Mouse (Mus musculus): ENCODE results near the gene Them7.

Them7 gene

GRCm38 (mm10) chr2:105235380-105236115, 11.4 kb downstream of the Them7 start:
- no peak for DNase-seq

- DNase-seq: no peak
Measured at GRCm38 (mm10) chr2:105237424-105237823, 13.3 kb downstream of the Them7 start.

- no peak for DNase-seq
Measured at GRCm38 (mm10) chr2:105237841-105238240, 13.7 kb downstream of the Them7 start.

GRCm38 (mm10) chr2:105238775-105239174, 14.7 kb downstream of the Them7 start:
- no peak for DNase-seq

GRCm38 (mm10) chr2:105240631-105241030, 16.5 kb downstream of the Them7 start:
- DNase-seq: no peak

GRCm38 (mm10) chr2:105242940-105243339, 18.8 kb downstream of the Them7 start:
- DNase-seq: no peak

- DNase-seq: no peak
Measured at GRCm38 (mm10) chr2:105244733-105245132, 20.6 kb downstream of the Them7 start.

GRCm38 (mm10) chr2:105251978-105252377, 27.9 kb downstream of the Them7 start:
- no peak for DNase-seq

- no peak for DNase-seq
Measured at GRCm38 (mm10) chr2:105252824-105253223, 28.7 kb downstream of the Them7 start.

GRCm38 (mm10) chr2:105255457-105255856, 31.3 kb downstream of the Them7 start:
- DNase-seq: no peak

GRCm38 (mm10) chr2:105256427-105257071, 32.4 kb downstream of the Them7 start:
- DNase-seq: no peak

GRCm38 (mm10) chr2:105257376-105257775, 33.3 kb downstream of the Them7 start:
- no peak for DNase-seq

GRCm38 (mm10) chr2:105261335-105261734, 37.2 kb downstream of the Them7 start:
- no peak for DNase-seq

GRCm38 (mm10) chr2:105263219-105263618, 39.1 kb downstream of the Them7 start:
- no peak for DNase-seq

- DNase-seq: peak; percentile 66
Measured at GRCm38 (mm10) chr2:105282407-105283077, 58.4 kb downstream of the Them7 start.

GRCm38 (mm10) chr2:105283811-105284210, 59.7 kb downstream of the Them7 start:
- no peak for DNase-seq

GRCm38 (mm10) chr2:105284855-105285254, 60.7 kb downstream of the Them7 start:
- DNase-seq: no peak

- DNase-seq: no peak
Measured at GRCm38 (mm10) chr2:105295823-105296222, 71.7 kb downstream of the Them7 start.

- DNase-seq: no peak
Measured at GRCm38 (mm10) chr2:105298888-105299287, 74.8 kb downstream of the Them7 start.

- DNase-seq: no peak
Measured at GRCm38 (mm10) chr2:105301082-105301481, 77.0 kb downstream of the Them7 start.

GRCm38 (mm10) chr2:105301531-105301930, 77.4 kb downstream of the Them7 start:
- DNase-seq: no peak

- no peak for DNase-seq
Measured at GRCm38 (mm10) chr2:105303962-105304514, 79.9 kb downstream of the Them7 start.

- DNase-seq: no peak
Measured at GRCm38 (mm10) chr2:105305876-105306275, 81.8 kb downstream of the Them7 start.

GRCm38 (mm10) chr2:105311414-105311813, 87.3 kb downstream of the Them7 start:
- DNase-seq: peak; percentile 41

Data from right cerebral cortex, postnatal 4 days (tissue).